Mouse (Mus musculus) liver, postnatal 0 days (tissue): ENCODE data around the gene Lnpep.

Experiments used
- CTCF ChIP-seq: sonication (generic); IDR thresholded peaks from 2 replicates; pipeline ENCODE4 v1.5.1; 2016; ENCODE audit warnings: antibody characterized with exemption, low read depth
- EP300 ChIP-seq: IDR thresholded peaks from 2 replicates; pipeline ENCODE4 v1.6.1; 2016; ENCODE audit warnings: antibody characterized with exemption, low read depth, mild to moderate bottlenecking

GRCm38 (mm10) chr17:17603609-17604008, 21.2 kb downstream of the Lnpep start:
- TF ChIP-seq CTCF: no peak
- no peak for TF ChIP-seq EP300
